Mouse (Mus musculus) limb, embryonic 11.5 days (tissue): ENCODE data around the gene Pola2. TPM values are rescaled to one million over a fixed set of nuclear protein-coding genes. Genes with fewer than 3 reads are reported as not detected.

Experiments used
- ATAC-seq: fragments of 200-750 bp; cut with Nextera tagmentation; 2 replicates; pipeline ENCODE4 v1.8.0; 2017; ENCODE audit warnings: low read depth; ENCODE audit not compliant: insufficient number of reproducible peaks, low FRiP score, low TSS enrichment
- DNase-seq: peaks from one replicate; pipeline ENCODE4 v3.0.0-alpha.2; 2015; ENCODE audit warnings: low spot score
- H3K27ac ChIP-seq: fragments of 300-500 bp; sonication (generic); replicated peaks from 2 replicates; pipeline ENCODE4 v1.5.1; 2014; ENCODE audit warnings: low read depth, mild to moderate bottlenecking, low read length
- H3K27me3 ChIP-seq: fragments of 300-500 bp; sonication (generic); 2 replicates; pipeline ENCODE4 v1.6.1; 2014; ENCODE audit warnings: mild to moderate bottlenecking, low read length, mixed read lengths; ENCODE audit not compliant: control insufficient read depth, insufficient read depth
- H3K36me3 ChIP-seq: fragments of 300-500 bp; sonication (generic); 2 replicates; pipeline ENCODE4 v1.6.1; 2014; ENCODE audit warnings: mild to moderate bottlenecking, low read length, moderate library complexity, mixed read lengths; ENCODE audit not compliant: control insufficient read depth, insufficient read depth
- H3K4me1 ChIP-seq: fragments of 300-500 bp; sonication (generic); 2 replicates; pipeline ENCODE4 v1.6.1; 2014; ENCODE audit warnings: low read length, mixed read lengths; ENCODE audit not compliant: control insufficient read depth, insufficient read depth
- H3K4me2 ChIP-seq: fragments of 300-500 bp; sonication (generic); 2 replicates; pipeline ENCODE4 v1.6.1; 2014; ENCODE audit warnings: low read depth, mild to moderate bottlenecking, moderate library complexity; ENCODE audit not compliant: severe bottlenecking
- H3K4me3 ChIP-seq: fragments of 300-500 bp; sonication (generic); 2 replicates; pipeline ENCODE4 v1.5.1; 2014; ENCODE audit warnings: low read depth, low read length
- H3K9ac ChIP-seq: fragments of 300-500 bp; sonication (generic); 2 replicates; pipeline ENCODE4 v1.6.1; 2014; ENCODE audit warnings: mild to moderate bottlenecking, low read length
- H3K9me3 ChIP-seq: fragments of 300-500 bp; sonication (generic); 2 replicates; pipeline ENCODE4 v1.6.1; 2016; ENCODE audit warnings: low read length; ENCODE audit not compliant: control insufficient read depth
- WGBS: fragments of 180-500 bp; shearing (Covaris S2); extraction: QIAGEN DNeasy Blood & Tissue Kit; methylation state at CpG from one replicate; pipeline ENCODE4 v1.1.7; 2014; 5-methylcytosine and 5-hydroxymethylcytosine counted together
- polyA plus RNA-seq: library from polyadenylated mRNA; unstranded; fragments of >200 nt; fragmentation: Nextera tagmentation; extraction: Ambion mirVana; gene quantifications from 2 replicates; pipeline ENCODE4 v1.2.1, GENCODE M21; 2014

Gene Pola2
- polyA plus RNA-seq, 1 experiment from 2014 or later: 109 TPM

- Histone ChIP-seq H3K4me1 (peaks cover 5% of the 10 kb centered on the region), H3K9me3 (no peaks in the 10 kb centered on the region), H3K27me3 (0 out of 2 replicates have a peak, but pooled peaks cover 2% of the 10 kb centered on the region), H3K4me3 (no peak overlapping the region), H3K4me2 (no peak overlapping the region), H3K36me3 (no peaks in the 10 kb centered on the region), H3K27ac (no peak overlapping the region), H3K9ac (no peak overlapping the region)
- DNase-seq (no peak), ATAC-seq (no peak)
- 49% methylated on average over 5 of the region's 6 CpGs for WGBS
These were observed 35.9 kb downstream of the Pola2 start for GRCm38 (mm10) chr19:5928104-5928503.

GRCm38 (mm10) chr19:5927532-5927931 lies 36.5 kb downstream of the Pola2 start:
- H3K4me1 ChIP-seq: peaks cover 5% of the 10 kb centered on the region
- 0 out of 2 replicates have a peak, but pooled peaks cover 2% of the 10 kb centered on the region for H3K27me3 ChIP-seq
- H3K27ac ChIP-seq: no peak overlapping the region
- no peak overlapping the region for H3K4me3 ChIP-seq
- H3K9ac ChIP-seq: no peak overlapping the region
- no peak overlapping the region for H3K4me2 ChIP-seq
- DNase-seq (no peak), ATAC-seq (no peak)
- no peaks in the 10 kb centered on the region for H3K9me3 ChIP-seq
- H3K36me3 ChIP-seq: no peaks in the 10 kb centered on the region
- WGBS: 62% methylated on average over 8 of the region's 8 CpGs

- no peaks in the 10 kb centered on the region for H3K9me3 ChIP-seq
- no peak overlapping the region for H3K4me3 ChIP-seq
- H3K27me3 ChIP-seq: 0 out of 2 replicates have a peak, but pooled peaks cover 2% of the 10 kb centered on the region
- no peak overlapping the region for H3K9ac ChIP-seq
- H3K4me2 ChIP-seq: no peak overlapping the region
- H3K4me1 ChIP-seq: peaks cover 6% of the 10 kb centered on the region
- DNase-seq: no peak
- H3K27ac ChIP-seq: no peak overlapping the region
- WGBS: 72% methylated on average over 11 of the region's 11 CpGs
- no peaks in the 10 kb centered on the region for H3K36me3 ChIP-seq
- ATAC-seq: no peak
These were observed 37.0 kb downstream of the Pola2 start for GRCm38 (mm10) chr19:5927026-5927425.

- 0 out of 2 replicates have a peak, but pooled peaks cover 2% of the 10 kb centered on the region for H3K27me3 ChIP-seq
- WGBS: 35% methylated on average over 11 of the region's 11 CpGs
- H3K4me3 ChIP-seq: peak overlapping the region; percentile 37; the same call in 1 of the 2 replicates
- H3K9me3 ChIP-seq: no peaks in the 10 kb centered on the region
- H3K27ac ChIP-seq: no peak overlapping the region
- H3K4me2 ChIP-seq: peak overlapping the region; percentile 90
- no peak overlapping the region for H3K9ac ChIP-seq
- no peak for DNase-seq
- ATAC-seq: no peak
- H3K4me1 ChIP-seq: peaks cover 12% of the 10 kb centered on the region
- no peaks in the 10 kb centered on the region for H3K36me3 ChIP-seq
These were observed 38.6 kb downstream of the Pola2 start for GRCm38 (mm10) chr19:5925311-5925855.

- ATAC-seq: peak; percentile 89
- under 1% methylated on average over 18 of the region's 18 CpGs for WGBS
- Histone ChIP-seq H3K4me3 (peak within 1 kb of the TSS; percentile 37), H3K4me2 (peak within 1 kb of the TSS; percentile 90), H3K9me3 (no peaks in the 10 kb centered on the region), H3K4me1 (peaks cover 12% of the 10 kb centered on the region), H3K9ac (no peak within 1 kb of the TSS), H3K27ac (no peak within 1 kb of the TSS), H3K27me3 (0 out of 2 replicates have a peak, but pooled peaks cover 2% of the 10 kb centered on the region), H3K36me3 (no peaks in the 10 kb centered on the region)
- DNase-seq: peak; percentile 96
These were observed 39.3 kb downstream of the Pola2 start, which contains the start of gene Cdc42ep2 for GRCm38 (mm10) chr19:5924713-5925093. Cdc42ep2 (minus strand) TSS chr19:5924816.

- ATAC-seq (peak; percentile 60), DNase-seq (peak; percentile 98)
- Histone ChIP-seq H3K27ac (no peak overlapping the region), H3K4me2 (peak overlapping the region; percentile 90), H3K9ac (no peak overlapping the region), H3K36me3 (no peaks in the 10 kb centered on the region), H3K9me3 (no peaks in the 10 kb centered on the region), H3K27me3 (0 out of 2 replicates have a peak, but pooled peaks cover 2% of the 10 kb centered on the region), H3K4me3 (peak overlapping the region; percentile 37), H3K4me1 (peaks cover 12% of the 10 kb centered on the region)
- WGBS: under 1% methylated on average over 38 of the region's 38 CpGs
These were observed 39.9 kb downstream of the Pola2 start for GRCm38 (mm10) chr19:5923990-5924712.

- 90% methylated on average over 3 of the region's 3 CpGs for WGBS
- ATAC-seq (no peak), DNase-seq (no peak)
- Histone ChIP-seq H3K27ac (no peak overlapping the region), H3K4me3 (no peak overlapping the region), H3K4me2 (no peak overlapping the region), H3K9me3 (no peaks in the 10 kb centered on the region), H3K27me3 (0 out of 2 replicates have a peak, but pooled peaks cover 2% of the 10 kb centered on the region), H3K4me1 (peaks cover 6% of the 10 kb centered on the region; the same call in 1 of the 2 replicates), H3K9ac (no peak overlapping the region), H3K36me3 (no peaks in the 10 kb centered on the region)
These were observed 41.0 kb downstream of the Pola2 start for GRCm38 (mm10) chr19:5922963-5923362.

GRCm38 (mm10) chr19:5922119-5922942 lies 41.7 kb downstream of the Pola2 start:
- H3K4me1 ChIP-seq: peaks cover 6% of the 10 kb centered on the region; the same call in 1 of the 2 replicates
- H3K9ac ChIP-seq: no peak overlapping the region; the same call in 1 of the 2 replicates
- H3K27me3 ChIP-seq: 0 out of 2 replicates have a peak, but pooled peaks cover 2% of the 10 kb centered on the region
- H3K4me2 ChIP-seq: no peak overlapping the region
- ATAC-seq (no peak), DNase-seq (no peak)
- no peaks in the 10 kb centered on the region for H3K36me3 ChIP-seq
- H3K27ac ChIP-seq: no peak overlapping the region
- no peak overlapping the region for H3K4me3 ChIP-seq
- WGBS: 73% methylated on average over 15 of the region's 15 CpGs
- no peaks in the 10 kb centered on the region for H3K9me3 ChIP-seq
